Mouse (Mus musculus) embryonic fibroblast, embryonic 13.5 days (primary cell): ENCODE measurements at regions not wholly inside any gene's neighbourhood (a gene's known extent, or its start where the extent isn't known, plus 50 kb on each side); places are given as distances from the start of the nearest gene placed in this dataset.

Source experiments
- CTCF ChIP-seq: IDR thresholded peaks from 2 replicates; pipeline ENCODE4 v1.5.1; 2011; ENCODE audit warnings: mild to moderate bottlenecking, control low read depth, low read length, moderate library complexity, borderline replicate concordance; ENCODE audit not compliant: insufficient read depth
- POLR2A ChIP-seq: IDR thresholded peaks from 2 replicates; pipeline ENCODE4 v1.6.1; 2011; ENCODE audit warnings: low read depth, mild to moderate bottlenecking, control low read depth, low read length, moderate library complexity

DNA sequence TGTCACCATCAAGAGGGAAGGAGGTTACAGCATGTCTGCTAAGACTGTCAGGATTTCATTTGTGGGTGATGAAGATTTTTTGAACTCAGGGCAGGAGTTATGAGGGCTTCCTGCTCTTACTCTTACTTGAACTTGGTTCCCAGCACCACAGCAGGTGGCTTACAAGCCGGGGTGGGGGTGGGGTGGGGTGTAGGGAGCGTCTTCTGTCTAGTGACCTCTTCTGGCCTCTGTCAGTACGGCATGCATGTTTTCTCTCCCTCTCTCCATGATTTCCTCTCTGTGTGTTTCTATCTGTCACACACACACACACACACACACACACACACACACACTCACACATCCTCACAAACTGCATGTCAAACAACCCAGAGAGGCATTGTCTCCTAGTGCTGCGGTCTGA is 64.5 kb upstream of the Pias1 start:
- TF ChIP-seq CTCF (no peak), POLR2A (no peak)
